Mouse (Mus musculus): ENCODE data around the gene Lhx2.

DNA sequence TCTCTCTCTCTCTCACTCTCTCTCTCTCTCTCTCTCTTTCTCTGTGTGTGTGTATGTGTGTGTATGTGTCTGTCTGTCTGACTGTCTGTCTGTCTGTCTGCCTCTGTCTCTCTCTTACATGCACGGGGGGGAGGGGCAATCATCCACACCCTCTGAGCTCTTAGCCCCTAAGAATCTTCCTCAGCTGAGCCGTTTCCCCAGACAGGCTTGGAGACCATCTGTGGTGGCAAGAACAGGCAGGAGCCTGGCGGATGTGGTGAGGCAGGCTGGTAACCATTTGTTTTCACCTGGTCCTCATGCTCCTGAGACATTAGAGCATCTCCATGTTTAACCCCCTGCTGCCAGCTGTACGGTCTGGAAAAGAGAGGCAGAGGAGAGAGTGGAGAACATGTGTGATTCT is 18.2 kb upstream of the Lhx2 start:
- TF ChIP-seq POLR2A (IDR thresholded peaks at IDR 0.05; ENCODE audit: extremely low read depth, insufficient read depth, low read length) (no peak), CTCF (IDR thresholded peaks at IDR 0.05; ENCODE audit: extremely low read depth, insufficient read depth, low read length) (no peak)
